Mouse (Mus musculus): Measurements from ENCODE around the gene Pdzd3.
A peak's percentile ranks its signal among the peaks of the same experiment; 100 is the strongest.

The Pdzd3 gene

DNA sequence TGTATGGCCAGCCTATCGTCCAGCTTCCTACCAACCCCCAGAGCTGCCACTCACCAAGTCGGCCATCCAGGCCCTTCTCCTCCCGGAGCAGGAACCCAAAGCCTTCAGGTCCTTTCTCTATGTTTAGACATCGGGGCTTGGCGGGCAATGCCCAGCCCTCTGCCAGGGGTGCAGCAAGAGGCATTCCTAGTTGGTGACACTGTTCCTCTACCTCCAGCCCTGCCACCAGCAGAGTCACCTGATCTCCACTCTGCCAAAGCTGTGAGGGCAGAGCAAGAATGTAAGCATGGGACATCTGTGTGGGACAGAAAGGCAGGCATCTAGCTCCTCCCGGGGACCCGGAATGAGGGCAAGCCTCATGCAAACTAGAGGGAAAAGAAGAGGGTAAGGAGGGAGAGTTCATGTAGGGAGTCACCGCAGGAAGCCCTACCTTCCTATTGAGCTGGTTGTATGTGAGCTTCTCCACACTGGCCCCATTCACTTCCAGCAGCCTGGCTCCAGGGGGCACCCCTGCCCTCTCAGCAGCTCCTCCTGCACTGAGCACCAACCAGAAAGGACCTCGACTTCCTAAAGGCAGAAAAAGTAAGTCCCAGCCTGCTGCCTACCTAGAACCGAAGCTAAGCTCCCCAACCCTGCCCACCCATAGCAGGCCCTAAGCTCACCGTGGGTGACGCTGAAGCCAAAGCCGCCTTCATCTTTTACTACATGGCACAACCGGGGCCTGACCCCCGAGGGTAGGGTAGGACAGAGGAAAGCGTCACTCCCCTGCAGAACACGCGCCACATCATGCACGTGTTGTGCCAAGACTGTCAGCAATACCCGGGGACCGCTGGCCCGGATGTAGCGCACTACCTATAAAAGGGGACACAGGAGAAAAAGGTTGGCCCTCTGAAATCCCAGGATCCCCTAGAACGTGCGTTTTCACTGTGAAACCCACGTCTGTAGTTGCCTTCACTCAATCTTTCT, 1.8 kb downstream of the Pdzd3 start:
- no peak for DNase-seq

GRCm38 (mm10) chr9:44247907-44248306, 3.4 kb downstream of the Pdzd3 start:
- DNase-seq: no peak

- DNase-seq: no peak
These were observed 7.7 kb downstream of the Pdzd3 start for GRCm38 (mm10) chr9:44243621-44244020.

GRCm38 (mm10) chr9:44241418-44241817, 9.9 kb downstream of the Pdzd3 start:
- no peak for DNase-seq

GRCm38 (mm10) chr9:44240911-44241310, 10.4 kb downstream of the Pdzd3 start:
- DNase-seq: no peak

DNA sequence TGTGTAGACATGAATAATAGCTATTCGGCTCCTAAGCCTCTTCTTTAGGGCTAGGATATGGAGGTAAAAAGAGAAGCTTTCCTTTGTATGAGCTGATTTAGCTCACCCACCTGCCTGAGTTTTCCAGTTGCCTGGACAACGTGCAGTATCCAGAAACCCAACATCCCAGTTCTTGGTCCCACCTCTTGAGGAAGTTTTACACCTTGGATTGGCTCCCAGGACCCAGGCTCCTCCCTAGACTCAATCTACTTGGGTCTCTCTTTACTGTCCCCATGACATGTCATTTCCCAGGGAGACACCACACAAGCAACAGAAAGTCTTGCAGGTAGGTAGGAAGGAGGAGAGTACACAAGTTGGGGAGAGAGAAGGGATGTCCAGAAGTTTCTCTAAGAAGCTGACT, 10.9 kb downstream of the Pdzd3 start, which contains the start of gene Ccdc153:
Gene Ccdc153 (plus strand): TSS at position 278 of the 400 bp plus-strand sequence.
- DNase-seq: no peak

DNA sequence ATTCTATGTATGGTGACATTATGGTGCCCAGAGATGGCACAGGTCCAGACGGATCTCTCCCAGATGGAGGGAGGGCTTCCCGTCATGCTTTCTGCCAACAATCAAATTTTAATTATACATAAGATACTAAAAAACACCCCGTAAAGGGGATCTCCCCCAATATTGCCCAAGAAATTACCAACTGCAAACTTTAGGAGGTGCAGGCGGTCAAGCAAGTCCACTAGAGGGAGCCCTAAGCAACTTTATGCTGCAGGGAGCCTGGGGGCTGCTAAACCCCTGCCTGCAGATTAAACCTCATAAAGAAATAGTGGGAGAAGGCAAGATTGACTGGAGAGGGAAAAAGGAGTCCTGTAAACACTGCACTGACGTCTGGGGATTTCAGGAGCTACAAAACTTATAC, 11.8 kb downstream of the Pdzd3 start:
- peak; percentile 27 for DNase-seq

- DNase-seq: no peak
These were observed 12.6 kb downstream of the Pdzd3 start for GRCm38 (mm10) chr9:44238501-44239190.

DNA sequence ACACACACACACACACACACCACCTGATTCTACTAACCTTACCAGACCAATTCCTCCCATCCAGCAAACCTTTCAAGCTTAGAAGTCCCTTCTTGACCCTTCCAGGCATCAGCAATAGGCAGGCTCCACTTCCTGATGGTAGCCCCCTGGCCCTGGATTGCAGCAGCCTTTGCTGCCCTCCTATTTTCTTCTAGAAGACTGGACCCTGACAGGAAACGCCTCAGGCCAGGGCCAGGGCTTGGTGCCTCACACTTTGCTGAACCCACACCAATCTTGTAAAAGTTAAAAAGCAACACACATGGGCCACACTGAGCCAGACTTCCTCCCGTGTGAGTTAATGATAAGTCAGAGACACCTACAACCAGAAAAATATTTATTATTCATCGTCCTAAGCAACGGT, 14.1 kb downstream of the Pdzd3 start:
- no peak for DNase-seq

DNA sequence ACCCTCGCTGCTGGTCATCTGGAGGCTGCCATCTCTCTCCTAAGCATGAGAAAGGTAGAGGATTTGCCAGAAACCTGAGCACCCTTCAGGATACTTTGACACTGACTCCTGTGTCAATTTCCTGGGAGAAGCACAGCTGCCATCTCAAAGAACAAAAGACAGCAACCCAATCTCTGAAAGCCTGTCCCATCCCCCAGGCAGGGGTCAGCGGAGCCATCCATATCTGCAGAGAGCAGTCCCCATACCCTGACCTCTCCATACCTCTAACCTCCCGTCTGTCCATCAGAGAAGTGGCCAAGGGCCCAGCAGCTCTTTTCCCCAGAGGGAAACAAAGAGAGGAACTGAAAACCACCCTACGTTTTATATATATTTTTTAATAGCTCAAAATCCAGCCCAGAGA, 14.7 kb downstream of the Pdzd3 start:
- no peak for DNase-seq

GRCm38 (mm10) chr9:44234479-44235427, 16.5 kb downstream of the Pdzd3 start:
- peak; percentile 27 for DNase-seq

DNA sequence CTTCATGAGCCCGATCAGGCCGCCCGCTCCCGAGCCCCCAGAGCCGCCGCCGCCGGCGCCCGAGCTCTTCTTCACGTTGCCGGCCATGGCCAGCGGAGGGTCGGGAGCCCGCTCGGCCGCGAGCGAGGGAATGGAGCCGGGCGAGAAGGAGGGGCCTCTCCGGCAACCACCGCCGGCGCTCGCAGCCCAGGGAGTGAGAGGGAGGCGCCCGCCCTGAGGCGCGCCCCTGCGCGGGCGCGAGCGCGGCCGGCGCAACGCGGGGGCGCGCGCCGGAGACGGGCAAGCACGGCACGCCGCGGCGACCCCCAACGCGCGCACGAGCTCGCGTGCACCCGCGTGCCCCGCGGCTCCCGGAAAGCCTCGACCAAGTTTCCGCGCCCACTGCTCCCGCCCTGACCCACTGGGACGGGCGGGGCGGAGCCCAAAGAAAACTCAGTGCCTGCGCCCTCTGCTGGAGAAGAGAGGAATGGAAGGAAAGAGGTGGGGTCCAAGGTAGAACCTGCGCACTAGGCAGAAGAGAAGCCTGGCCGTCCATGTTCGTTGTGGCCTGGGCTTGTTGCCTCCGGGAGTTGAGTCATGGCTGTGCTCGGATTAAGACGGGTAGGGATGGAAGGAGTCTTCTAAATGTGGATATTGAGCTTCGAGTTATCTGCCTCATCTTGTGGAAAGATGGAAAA, 17.3 kb downstream of the Pdzd3 start, which contains the start of gene Cbl:
Gene Cbl (minus strand): TSS at position 248 of the 677 bp plus-strand sequence.
- DNase-seq: peak; percentile 98

GRCm38 (mm10) chr9:44233021-44233801, 18.1 kb downstream of the Pdzd3 start:
- no peak for DNase-seq

GRCm38 (mm10) chr9:44231609-44232008, 19.7 kb downstream of the Pdzd3 start:
- no peak for DNase-seq

GRCm38 (mm10) chr9:44225993-44226392, 25.3 kb downstream of the Pdzd3 start:
- no peak for DNase-seq

DNA sequence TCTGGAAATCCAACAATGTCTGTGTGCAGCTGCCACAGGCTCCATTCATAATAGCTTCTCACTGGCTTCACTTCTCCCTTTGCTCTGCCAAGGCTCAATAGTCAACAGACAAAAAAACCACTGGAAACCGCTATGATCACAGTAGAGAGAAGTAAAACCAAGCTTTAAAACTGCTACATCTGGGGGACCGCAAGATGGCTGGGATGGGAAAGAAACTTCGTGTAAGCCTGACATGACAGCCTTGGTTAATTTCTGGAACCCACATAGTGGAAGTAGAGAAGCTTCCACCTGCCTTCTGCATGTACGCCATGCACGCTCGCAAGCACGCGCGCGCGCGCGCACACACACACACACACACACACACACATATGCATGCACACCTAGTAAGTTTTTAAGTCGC, 37.7 kb downstream of the Pdzd3 start:
- no peak for DNase-seq

- no peak for DNase-seq
These were observed 38.9 kb downstream of the Pdzd3 start for GRCm38 (mm10) chr9:44212406-44212805.

DNA sequence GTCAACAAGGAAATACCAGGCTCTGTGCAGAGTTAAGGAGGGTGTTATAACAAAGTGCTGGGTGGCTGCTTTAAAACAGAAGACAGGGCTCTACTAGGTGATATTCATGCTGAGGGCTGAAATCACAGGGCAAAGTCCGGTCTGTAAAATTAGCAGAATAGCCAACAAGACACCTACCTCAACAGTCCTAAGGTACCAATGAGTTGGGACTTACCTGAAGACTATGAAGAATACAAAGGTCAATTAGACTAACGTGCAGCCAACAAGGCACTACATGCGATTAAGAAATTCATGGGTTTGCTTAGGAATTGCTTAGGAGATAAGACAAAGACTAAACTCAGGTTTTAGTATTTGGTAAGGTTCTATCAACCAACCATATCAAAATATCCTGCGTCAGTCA, 41.9 kb downstream of the Pdzd3 start:
- no peak for DNase-seq

- DNase-seq: no peak
These were observed 43.4 kb downstream of the Pdzd3 start for GRCm38 (mm10) chr9:44207840-44208239.

DNA sequence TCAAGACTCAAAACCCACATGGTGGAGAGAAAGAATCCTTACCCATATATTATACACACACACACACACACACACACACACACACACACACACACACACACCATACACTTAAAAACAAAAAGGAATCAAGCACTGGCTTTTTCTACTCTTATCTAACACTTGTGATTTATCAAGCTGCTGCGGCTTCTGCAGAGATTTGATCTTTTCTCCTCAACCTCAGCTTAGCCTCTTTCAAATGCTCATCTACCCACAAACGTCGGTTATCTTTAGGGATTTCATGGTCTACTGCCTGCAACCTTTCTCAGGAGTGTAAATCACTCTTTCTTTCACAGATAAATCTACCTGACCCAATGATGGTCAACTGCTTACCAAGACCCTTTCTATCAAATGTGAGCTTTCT, 50.8 kb downstream of the Pdzd3 start:
- DNase-seq: no peak

DNA sequence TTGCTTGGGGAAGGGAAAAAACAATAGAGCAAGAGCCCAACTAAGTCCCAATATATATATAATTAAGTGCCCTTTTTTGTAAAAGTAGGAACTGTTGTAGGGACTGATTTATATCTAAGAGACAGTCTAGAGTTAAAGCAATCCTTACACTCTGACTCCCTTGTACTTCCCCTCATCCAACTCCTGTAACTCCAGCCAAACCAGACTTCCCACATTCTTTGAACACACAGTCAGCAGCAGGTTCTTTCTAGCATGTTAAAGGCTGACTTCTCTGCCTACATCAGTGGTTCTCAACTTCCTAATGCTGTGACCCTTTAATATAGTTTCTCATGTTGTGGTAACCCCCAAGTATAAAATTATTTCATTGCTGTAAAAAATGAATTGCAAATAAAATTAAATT, 51.7 kb downstream of the Pdzd3 start:
- no peak for DNase-seq

All from cerebellum, adult 11 months (tissue).